Mouse (Mus musculus) MEL-GATA-1-ER (cell line): ENCODE data around the gene Rab43.
"Not testable (repeated sequence)": the region's sequence is repeated elsewhere in the genome, so short reads cannot be mapped to it uniquely, and the experiment has no call there.

Experiments used
- DNase-seq: peaks from one replicate; pipeline ENCODE4 v3.0.0-alpha.2; 2012; ENCODE audit warnings: low read depth; ENCODE audit errors: extremely low read depth

The Rab43 gene

DNA sequence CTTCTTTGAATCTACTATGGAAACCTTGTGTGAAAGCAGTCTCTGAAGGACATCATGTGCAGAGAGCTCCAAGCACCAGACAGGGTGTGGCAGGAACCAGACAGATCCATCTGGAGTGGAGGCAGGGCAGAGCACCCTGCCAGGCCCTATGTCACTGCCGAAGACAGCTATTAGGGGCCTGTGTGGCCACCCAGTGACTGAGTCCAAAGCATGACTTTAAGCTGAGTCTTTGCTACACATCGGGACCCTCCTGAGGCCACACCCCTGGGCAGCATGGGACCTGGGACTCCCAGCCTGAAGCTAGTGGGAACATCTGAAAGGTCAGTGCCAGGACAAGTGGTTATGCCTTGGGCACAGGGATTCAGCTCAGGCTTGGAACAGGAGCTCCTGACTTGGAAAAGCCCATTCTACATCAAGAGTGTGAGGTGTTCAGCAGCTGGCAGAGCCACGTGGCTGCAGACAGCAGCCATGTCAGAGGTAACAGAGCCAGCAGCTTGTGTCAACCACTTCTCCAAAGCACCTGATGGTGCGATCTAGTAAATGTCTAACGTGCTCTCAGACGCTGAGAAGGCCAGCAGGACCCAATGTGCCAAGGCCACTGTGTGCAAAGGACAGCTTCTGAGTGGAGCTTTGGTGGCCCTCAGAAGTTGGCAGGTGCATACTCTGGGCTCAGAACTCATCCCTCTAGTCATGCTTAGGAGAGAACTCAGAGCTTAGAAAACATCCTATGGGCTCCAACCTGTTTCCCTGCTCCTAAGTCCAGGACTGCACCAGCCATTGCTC is 24.7 kb downstream of the Rab43 start:
- no peak for DNase-seq

DNA sequence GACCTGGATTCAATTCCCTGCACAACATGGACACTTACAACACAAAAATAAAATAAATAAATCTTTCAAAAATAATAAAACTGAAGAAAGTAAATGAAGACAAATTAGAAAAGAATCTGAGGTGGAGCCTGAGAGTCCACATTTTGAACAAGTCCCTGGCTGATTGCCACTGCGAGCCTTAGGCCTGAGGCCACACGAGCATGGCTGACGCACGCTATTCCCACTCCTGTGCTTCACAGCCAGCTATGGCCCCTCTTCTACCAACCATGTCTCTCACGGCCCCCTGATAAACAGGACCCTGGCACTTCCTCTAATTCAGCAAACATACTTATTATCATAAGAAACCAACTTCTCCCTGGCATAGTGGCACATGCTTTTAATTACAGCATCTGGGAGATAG is 25.3 kb downstream of the Rab43 start:
- DNase-seq = no peak

- DNase-seq = no peak
Observed at GRCm38 (mm10) chr6:87784033-87784432, 27.9 kb downstream of the Rab43 start.

- DNase-seq = no peak
Observed at GRCm38 (mm10) chr6:87780546-87781301, 31.2 kb downstream of the Rab43 start.

DNA sequence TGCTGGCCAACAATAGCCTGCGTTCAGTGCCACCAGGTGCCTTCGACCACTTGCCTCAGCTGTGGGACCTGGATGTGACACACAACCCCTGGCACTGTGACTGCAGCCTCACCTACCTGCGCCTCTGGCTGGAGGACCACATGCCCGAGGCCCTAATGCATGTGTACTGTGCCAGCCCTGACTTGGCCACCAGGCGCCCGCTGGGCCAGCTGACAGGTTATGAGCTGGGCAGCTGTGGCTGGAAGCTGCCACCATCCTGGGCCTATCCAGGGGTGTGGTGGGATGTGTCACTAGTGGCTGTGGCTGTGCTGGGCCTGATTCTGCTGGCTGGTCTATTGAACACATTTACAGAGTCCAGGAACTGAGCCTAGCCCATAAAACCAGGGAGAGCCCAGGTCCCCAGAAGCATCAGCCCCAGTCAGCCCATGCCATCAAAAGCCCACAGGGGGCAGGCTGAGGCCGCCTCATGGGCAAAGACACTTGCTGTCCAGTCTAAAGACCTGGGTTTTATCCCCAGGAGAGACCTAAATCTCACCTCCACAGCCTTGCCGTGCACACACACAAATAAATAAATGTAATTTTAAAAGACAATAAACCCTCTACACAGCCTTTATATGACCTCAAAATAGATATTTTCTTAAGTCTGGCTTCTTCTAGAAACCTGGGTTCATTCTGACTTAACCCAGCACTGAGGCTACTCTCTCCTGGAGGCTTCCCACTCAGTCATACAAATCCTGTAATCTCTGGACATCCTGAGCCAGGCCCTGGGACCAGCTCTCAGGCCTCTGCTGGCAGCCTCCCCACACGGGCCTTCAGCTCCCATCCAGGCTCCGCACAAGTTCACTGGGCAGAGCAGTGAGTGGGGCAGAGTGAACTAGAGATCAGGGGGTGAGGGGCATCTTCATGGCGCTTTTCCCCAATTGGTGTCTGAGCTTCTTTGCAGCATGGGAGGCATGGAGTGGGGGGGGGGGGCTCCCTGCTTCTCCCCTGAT is 32.5 kb downstream of the Rab43 start:
- no peak for DNase-seq

DNA sequence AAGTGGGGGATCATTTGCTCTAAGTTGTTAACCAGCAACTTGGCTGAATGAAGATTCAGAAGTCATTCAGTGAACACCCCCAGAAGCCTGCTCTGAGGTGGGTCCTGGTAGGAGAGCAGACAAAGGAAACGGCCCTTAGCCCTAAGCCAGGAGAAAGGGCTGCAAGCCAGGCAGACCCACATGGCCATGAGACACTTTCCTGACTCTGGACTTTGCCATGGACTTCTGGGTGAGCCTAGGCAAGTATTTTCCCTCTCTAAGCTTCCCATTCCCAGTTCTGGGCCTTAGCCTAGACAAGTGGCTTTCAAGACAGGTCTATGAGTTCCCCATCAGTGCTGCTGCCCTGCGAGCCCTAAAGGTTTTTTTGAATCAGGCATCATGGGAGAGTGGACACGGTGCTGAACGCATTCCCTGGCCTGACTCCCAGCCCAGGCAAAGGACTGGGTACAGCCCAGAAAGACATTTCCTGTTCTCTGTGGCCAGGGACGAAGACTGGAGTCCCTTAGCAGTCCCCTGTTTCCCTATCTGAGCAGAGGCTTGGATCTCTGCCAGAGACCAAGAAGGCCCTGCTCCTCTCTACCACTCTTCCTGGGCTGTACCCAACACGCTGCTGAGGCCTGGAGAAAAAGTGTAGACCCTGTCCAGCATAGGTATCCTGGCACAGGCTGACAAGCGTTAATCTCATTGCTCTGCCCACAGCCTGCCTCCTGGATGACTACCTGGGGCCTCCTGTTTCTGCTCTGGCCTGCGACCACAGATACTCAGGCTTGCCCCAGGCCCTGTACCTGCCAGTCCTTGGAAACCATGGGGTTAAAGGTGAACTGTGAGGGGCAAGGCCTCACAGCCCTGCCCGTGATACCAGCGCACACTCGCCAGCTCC is 33.4 kb downstream of the Rab43 start:
- peak; percentile 62 for DNase-seq

GRCm38 (mm10) chr6:87777842-87778241 is 34.1 kb downstream of the Rab43 start, which contains the start of gene Gp9:
Gp9 (plus strand) TSS chr6:87778072.
- no peak for DNase-seq

GRCm38 (mm10) chr6:87776663-87777062 is 35.3 kb downstream of the Rab43 start:
- no peak for DNase-seq

DNA sequence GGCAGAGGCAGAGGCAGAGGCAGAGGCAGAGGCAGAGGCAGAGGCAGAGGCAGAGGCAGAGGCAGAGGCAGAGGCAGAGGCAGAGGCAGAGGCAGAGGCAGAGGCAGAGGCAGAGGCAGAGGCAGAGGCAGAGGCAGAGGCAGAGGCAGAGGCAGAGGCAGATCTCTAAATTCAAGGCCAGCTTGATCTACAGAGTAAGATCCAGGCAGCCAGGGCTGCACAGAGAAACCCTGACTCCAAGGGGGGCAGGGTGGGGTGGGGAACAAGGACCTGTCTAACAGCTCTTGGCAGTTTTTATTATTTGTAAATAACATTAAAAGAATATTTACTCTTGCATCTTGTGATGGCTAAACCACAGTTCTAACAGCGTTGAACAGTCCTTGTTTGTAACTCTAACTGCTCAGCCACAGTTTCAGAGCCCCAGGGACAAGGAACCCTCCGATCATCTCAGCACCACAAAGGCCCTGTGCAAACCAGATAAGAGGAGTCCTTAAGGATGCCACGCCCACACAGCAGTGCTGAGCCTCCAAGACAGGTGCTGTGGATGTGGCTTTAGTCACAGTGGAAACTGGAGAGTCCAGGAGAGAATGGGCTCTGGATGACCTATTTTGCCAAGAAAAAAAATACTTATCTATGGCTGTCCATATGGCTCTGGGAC is 36.2 kb downstream of the Rab43 start:
- peak; percentile 97 for DNase-seq

DNA sequence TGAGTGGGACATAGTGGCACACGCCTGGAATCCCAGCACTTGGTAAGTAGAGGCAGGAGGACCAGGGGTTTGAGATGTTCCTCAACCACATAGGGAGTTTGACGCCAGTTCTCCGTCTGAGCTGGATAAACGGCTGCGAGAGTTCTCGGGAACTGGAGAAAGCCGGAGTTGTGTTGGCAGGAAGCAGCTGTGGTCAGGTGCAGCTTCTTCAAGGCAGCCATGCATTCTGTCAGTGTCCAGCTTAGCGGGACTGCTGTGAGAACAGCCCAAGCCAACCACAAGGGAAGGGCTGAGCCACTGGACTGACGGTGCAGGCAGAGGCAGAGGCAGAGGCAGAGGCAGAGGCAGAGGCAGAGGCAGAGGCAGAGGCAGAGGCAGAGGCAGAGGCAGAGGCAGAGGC is 37.1 kb downstream of the Rab43 start:
- DNase-seq = no peak

GRCm38 (mm10) chr6:87774466-87774865 is 37.5 kb downstream of the Rab43 start:
- DNase-seq = no peak

DNA sequence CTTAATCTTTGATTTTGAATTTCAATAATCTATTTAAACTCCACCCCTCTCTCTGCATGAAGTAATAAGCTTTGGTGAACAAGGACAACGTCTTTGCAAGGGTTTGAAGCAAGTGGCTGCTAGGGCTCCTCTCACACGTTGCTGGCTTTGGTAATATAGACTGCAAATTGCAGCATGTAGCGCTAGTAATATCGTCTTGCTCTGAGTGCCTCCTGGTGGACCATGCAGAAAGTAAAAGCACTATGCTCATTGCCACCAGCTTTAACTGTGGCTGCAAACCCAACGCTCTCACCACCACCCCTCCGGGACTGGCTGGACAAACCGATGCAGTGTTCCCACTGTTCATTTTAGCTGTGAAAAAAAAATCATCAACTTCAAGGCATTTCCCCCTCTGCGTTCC is 41.3 kb downstream of the Rab43 start:
- no peak for DNase-seq

DNA sequence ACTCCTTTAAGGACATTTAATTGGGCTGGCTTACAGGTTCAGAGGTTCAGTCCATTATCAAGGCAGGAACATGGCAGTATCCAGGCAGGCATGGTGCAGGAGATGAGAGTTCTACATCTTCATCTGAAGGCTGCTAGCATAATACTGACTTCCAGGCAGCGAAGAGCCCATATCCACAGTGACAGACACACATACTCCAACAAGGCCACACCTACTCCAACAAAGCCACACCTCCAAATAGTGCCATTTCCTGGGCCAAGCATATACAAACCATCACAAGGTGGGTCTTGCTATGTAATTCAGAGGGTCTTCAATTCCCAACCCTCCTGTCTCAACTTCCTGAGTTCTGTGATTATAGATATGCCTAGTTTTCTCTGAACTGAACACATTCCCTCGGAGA is 47.7 kb downstream of the Rab43 start:
- not testable (repeated sequence) for DNase-seq

- DNase-seq = no peak
Observed at GRCm38 (mm10) chr6:87763376-87764280, 48.3 kb downstream of the Rab43 start.

- DNase-seq = no peak
Observed at GRCm38 (mm10) chr6:87762161-87762560, 49.8 kb downstream of the Rab43 start.

GRCm38 (mm10) chr6:87759850-87760249 is 52.1 kb downstream of the Rab43 start:
- no peak for DNase-seq

GRCm38 (mm10) chr6:87759404-87759803 is 52.6 kb downstream of the Rab43 start:
- no peak for DNase-seq

DNA sequence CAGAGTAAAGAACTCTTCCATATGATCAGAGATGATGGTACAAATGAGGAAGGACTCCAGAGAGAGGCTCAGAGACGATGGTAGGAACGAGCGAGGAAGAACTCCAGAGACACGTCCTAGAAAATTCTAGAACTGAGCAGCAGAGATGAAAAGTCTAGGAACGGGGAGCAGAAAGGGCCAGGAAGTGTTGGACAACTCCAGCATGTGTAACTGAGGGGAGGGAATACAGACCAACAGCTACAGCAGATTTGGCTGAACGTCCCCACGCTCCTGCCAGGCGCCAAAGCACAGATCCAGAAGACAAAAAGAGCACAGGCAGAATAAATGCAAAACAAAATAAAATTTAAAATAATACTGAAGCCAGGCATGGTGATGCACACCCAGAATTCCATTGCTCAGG is 55.1 kb downstream of the Rab43 start:
- no peak for DNase-seq

DNA sequence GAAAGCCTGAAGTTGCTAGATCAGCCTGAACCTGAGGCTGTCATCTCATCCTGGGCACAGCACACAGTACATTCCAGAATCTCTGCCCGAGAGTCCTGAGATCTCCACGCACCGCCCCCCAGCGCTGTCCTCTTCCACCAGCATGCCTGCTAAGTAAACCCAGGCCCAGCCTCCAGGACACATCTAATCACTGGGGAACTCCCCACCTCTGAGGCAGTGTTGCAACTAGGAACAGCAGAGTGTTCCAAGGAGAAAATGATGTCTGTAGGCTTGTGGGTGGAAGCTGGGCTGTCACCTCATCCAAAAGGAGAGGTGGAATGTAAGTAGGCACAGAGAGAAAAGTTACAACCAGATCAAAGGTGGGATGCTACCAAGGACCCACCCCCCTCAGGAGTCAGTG is 56.8 kb downstream of the Rab43 start:
- no peak for DNase-seq
